Mouse (Mus musculus): Measurements from ENCODE around the gene Ppp4r1. TPM values are rescaled to one million over a fixed set of nuclear protein-coding genes. Genes with fewer than 3 reads are reported as not detected.

The Ppp4r1 gene
- polyA plus RNA-seq (2012; rRNA removed), result 10.3 and 11.7 TPM in 2 replicates

GRCm38 (mm10) chr17:65782551-65783141 lies at the start of gene Ppp4r1:
Gene Ppp4r1 (plus strand): TSS chr17:65782573.

GRCm38 (mm10) chr17:65771951-65772934 lies 10.1 kb upstream of the Ppp4r1 start, which contains the start of gene Rab31:
Gene Rab31 (minus strand): TSS chr17:65772752.

GRCm38 (mm10) chr17:65885697-65886529 lies 103.5 kb downstream of the Ppp4r1 start, which contains the start of gene Ralbp1:
Gene Ralbp1 (minus strand): TSS chr17:65885798.

Other genes with a start within 250 kb of the Ppp4r1 start
- not detected in 2 replicates for gene Tmem232, start 241.8 kb upstream of the Ppp4r1 start, polyA plus RNA-seq (2012; rRNA removed)
- gene Vapa, start 169.0 kb upstream of the Ppp4r1 start, polyA plus RNA-seq (2012; rRNA removed), result 16.7 and 20.0 TPM in 2 replicates
- not detected in 2 replicates for gene Txndc2, start 140.4 kb upstream of the Ppp4r1 start, polyA plus RNA-seq (2012; rRNA removed)
- 2.5 and 3.3 TPM in 2 replicates for gene Rab31, start 9.8 kb upstream of the Ppp4r1 start, polyA plus RNA-seq (2012; rRNA removed)
- gene Ralbp1, start 103.2 kb downstream of the Ppp4r1 start, polyA plus RNA-seq (2012; rRNA removed), result 15.5 and 16.6 TPM in 2 replicates
- 8.4 TPM in 2 replicates for gene Twsg1, start 168.7 kb downstream of the Ppp4r1 start, polyA plus RNA-seq (2012; rRNA removed)

Data from liver, embryonic 14 days (tissue).